In genomic region chr3:32121731-32122130, GRCm38 (mm10) we compare ENCODE assay signal across 26 mouse cellular contexts.
A peak's percentile ranks its signal among the peaks of the same experiment; 100 is the strongest.
DNase-seq lines count a peak whose midpoint lies in the region; ATAC-seq lines count a peak whose summit lies in the region.
"Had no signal": no experiment of that assay in that cellular context is flagged by ENCODE, and none has a peak within 500 bp of the region (broad histone marks: within the 10 kb centered on the region; RNA-seq: fewer than 3 reads in every experiment).

No protein-coding gene starts in this region.

- ATAC-seq in kidney, embryonic 16.5 days (ENCODE audit: low FRiP score, low TSS enrichment): peak; percentile 78
- ATAC-seq: activated CD4-positive, CD25-positive, alpha-beta regulatory T cell, adult 4 months; forebrain, embryonic 14.5 days; forebrain, postnatal 0 days; hindbrain, postnatal 0 days; inflammation-experienced regulatory T-cells, adult 6 months had no signal

- 0 out of 2 replicates have a peak, but pooled peaks cover 4% of the 10 kb centered on the region for H3K4me1 ChIP-seq in kidney, embryonic 16.5 days (ENCODE audit: insufficient read depth, low read length)
- H3K4me1 ChIP-seq: embryonic facial prominence, embryonic 15.5 days; heart, embryonic 13.5 days had no signal

- H3K9ac ChIP-seq in kidney, embryonic 16.5 days (replicated peaks; ENCODE audit: low read length): no peak overlapping the region
- H3K9ac ChIP-seq: embryonic facial prominence, embryonic 12.5 days; embryonic facial prominence, embryonic 15.5 days; forebrain, postnatal 0 days; heart, embryonic 13.5 days; hindbrain, embryonic 14.5 days had no signal

- 11% methylated on average over 3 of the region's 3 CpGs for WGBS in kidney, embryonic 16.5 days

- no peaks in the 10 kb centered on the region for H3K36me3 ChIP-seq in kidney, embryonic 16.5 days (ENCODE audit: insufficient read depth, low read length)
- H3K36me3 ChIP-seq: embryonic facial prominence, embryonic 12.5 days; embryonic facial prominence, embryonic 15.5 days; heart, embryonic 10.5 days; heart, embryonic 13.5 days had no signal

- DNase-seq in embryo, embryonic 10 days (ENCODE audit: low spot score): peak; percentile 26
- DNase-seq in embryo, embryonic 9.5 days (ENCODE audit: extremely low spot score): no peak
- DNase-seq in kidney, postnatal 36 days: no peak
- peak; percentile 8 for DNase-seq in embryo, embryonic 11.5 days (ENCODE audit: low read depth, low spot score)
- DNase-seq in heart, adult 18-20 months: no peak
- DNase-seq: adrenal gland, adult 8-10 months; adrenal gland, postnatal 25 days; cerebellum, adult 11-12 months; cerebellum, adult 8-10 months; cerebellum, postnatal 10 days; cerebellum, postnatal 36 days; forebrain, postnatal 0 days; gastrocnemius, adult 2 months; gastrocnemius, postnatal 14 days; heart, postnatal 14 days; heart, postnatal 4 days had no signal

- H3K27ac ChIP-seq in kidney, embryonic 16.5 days (ENCODE audit: low read length): no peak overlapping the region
- H3K27ac ChIP-seq: embryonic facial prominence, embryonic 12.5 days; embryonic facial prominence, embryonic 15.5 days; gastrocnemius, adult 2 months; heart, embryonic 10.5 days; heart, embryonic 13.5 days; hindbrain, embryonic 14.5 days; hindbrain, postnatal 0 days had no signal

- no peaks in the 10 kb centered on the region for H3K27me3 ChIP-seq in kidney, embryonic 16.5 days (ENCODE audit: insufficient read depth, low read length)
- H3K27me3 ChIP-seq: embryonic facial prominence, embryonic 12.5 days; embryonic facial prominence, embryonic 15.5 days; heart, embryonic 13.5 days had no signal

- H3K4me2 ChIP-seq in kidney, embryonic 16.5 days (replicated peaks; ENCODE audit: low read depth, low read length): no peak overlapping the region
- H3K4me2 ChIP-seq: embryonic facial prominence, embryonic 12.5 days; embryonic facial prominence, embryonic 15.5 days; heart, embryonic 13.5 days; hindbrain, embryonic 14.5 days had no signal

- no peaks in the 10 kb centered on the region for H3K9me3 ChIP-seq in kidney, embryonic 16.5 days (ENCODE audit: low read length)
- H3K9me3 ChIP-seq: embryonic facial prominence, embryonic 12.5 days; embryonic facial prominence, embryonic 15.5 days; heart, embryonic 10.5 days; heart, embryonic 13.5 days had no signal

- no peak overlapping the region for H3K4me3 ChIP-seq in kidney, embryonic 16.5 days (ENCODE audit: low read length)
- H3K4me3 ChIP-seq: embryonic facial prominence, embryonic 12.5 days; embryonic facial prominence, embryonic 15.5 days; gastrocnemius, adult 2 months; heart, embryonic 10.5 days; heart, embryonic 13.5 days had no signal

Comparison
In these comparisons a context has a peak if more than half of its experiments do, and no peak if none do; other contexts are left out.
1. DNase-seq: peak in embryo, embryonic 10 days (single experiment) and embryo, embryonic 11.5 days (single experiment); none in embryo, embryonic 9.5 days (single experiment), kidney, postnatal 36 days (0 of 2) and heart, adult 18-20 months (0 of 2).